ENCODE assay signal across 15 mouse cellular contexts in the genomic region with DNA sequence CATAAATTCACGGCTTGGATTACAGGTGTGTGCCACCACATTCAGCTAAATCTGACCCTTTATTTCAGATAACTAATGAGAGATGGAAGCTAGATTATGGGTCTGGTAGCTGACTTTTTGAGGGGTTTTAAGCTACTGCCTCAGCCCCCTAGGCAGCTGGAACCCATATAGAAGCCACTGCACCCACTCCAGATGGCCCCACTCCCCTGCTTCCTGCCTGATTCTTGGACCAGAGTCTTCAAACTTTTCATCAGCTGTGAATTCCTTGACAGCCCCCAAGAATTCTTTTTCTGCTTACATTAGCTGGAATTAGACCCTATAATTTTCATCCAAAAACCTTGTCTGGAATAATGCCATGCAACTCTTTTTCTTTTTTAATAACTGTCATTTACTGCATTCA.
"Had no signal": no experiment of that assay in that cellular context is flagged by ENCODE, and none has a peak within 500 bp of the region (broad histone marks: within the 10 kb centered on the region; RNA-seq: fewer than 3 reads in every experiment).

No protein-coding gene starts in this region.

- H3K4me3 ChIP-seq: layer of hippocampus, adult 2 months; limb, embryonic 15.5 days; liver, embryonic 12.5 days; midbrain, embryonic 12.5 days; neural tube, embryonic 13.5 days had no signal

- H3K9ac ChIP-seq: limb, embryonic 15.5 days; liver, embryonic 12.5 days; midbrain, embryonic 12.5 days; neural tube, embryonic 13.5 days had no signal

- H3K4me1 ChIP-seq: limb, embryonic 15.5 days; midbrain, embryonic 12.5 days; neural tube, embryonic 13.5 days had no signal

- DNase-seq: kidney, adult 9 months; kidney, postnatal 25 days; lung, postnatal 10 days; retina, postnatal 1 day; right cerebral cortex, postnatal 4 days; spleen, adult 18-20 months; thymus, adult 18-20 months; thymus, postnatal 14 days had no signal

- H3K36me3 ChIP-seq: liver, embryonic 12.5 days; midbrain, embryonic 12.5 days had no signal

- ATAC-seq: intestine, embryonic 16.5 days; liver, embryonic 12.5 days; midbrain, embryonic 16.5 days had no signal

- H3K4me2 ChIP-seq: limb, embryonic 15.5 days; liver, embryonic 12.5 days; midbrain, embryonic 12.5 days; neural tube, embryonic 13.5 days had no signal

- H3K27ac ChIP-seq: layer of hippocampus, adult 2 months; limb, embryonic 15.5 days; liver, embryonic 12.5 days; midbrain, embryonic 12.5 days; neural tube, embryonic 13.5 days had no signal

- H3K9me3 ChIP-seq: limb, embryonic 15.5 days; liver, embryonic 12.5 days; midbrain, embryonic 12.5 days; neural tube, embryonic 13.5 days had no signal

- H3K27me3 ChIP-seq: limb, embryonic 15.5 days; liver, embryonic 12.5 days; midbrain, embryonic 12.5 days; neural tube, embryonic 13.5 days had no signal
